Mouse (Mus musculus) hindbrain, embryonic 14.5 days (tissue): ENCODE data around the gene Pdzd7. TPM values are rescaled to one million over a fixed set of nuclear protein-coding genes. Genes with fewer than 3 reads are reported as not detected.

Experiments used
- ATAC-seq: fragments of 200-750 bp; cut with Nextera tagmentation; 2 replicates; pipeline ENCODE4 v1.8.0; 2017; ENCODE audit warnings: moderate number of reproducible peaks, mild to moderate bottlenecking, moderate TSS enrichment, moderate library complexity; ENCODE audit not compliant: low FRiP score
- DNase-seq: peaks from one replicate; pipeline ENCODE4 v3.0.0-alpha.2; 2015; ENCODE audit warnings: low spot score
- H3K27ac ChIP-seq: fragments of 300-500 bp; sonication (generic); 2 replicates; pipeline ENCODE4 v1.5.1; 2014; ENCODE audit warnings: mild to moderate bottlenecking, moderate library complexity
- H3K27me3 ChIP-seq: fragments of 300-500 bp; sonication (generic); 2 replicates; pipeline ENCODE4 v1.6.1; 2014; ENCODE audit warnings: mild to moderate bottlenecking, low read length, mixed read lengths; ENCODE audit not compliant: control insufficient read depth, insufficient read depth
- H3K36me3 ChIP-seq: fragments of 300-500 bp; sonication (generic); replicated peaks from 2 replicates; pipeline ENCODE4 v1.6.1; 2014; ENCODE audit not compliant: control insufficient read depth, insufficient read depth
- H3K4me1 ChIP-seq: fragments of 300-500 bp; sonication (generic); replicated peaks from 2 replicates; pipeline ENCODE4 v1.6.1; 2014; ENCODE audit warnings: antibody characterized with exemption, low read length, mixed read lengths; ENCODE audit not compliant: control insufficient read depth, insufficient read depth
- H3K4me2 ChIP-seq: fragments of 300-500 bp; sonication (generic); replicated peaks from 2 replicates; pipeline ENCODE4 v1.6.1; 2014; ENCODE audit warnings: mild to moderate bottlenecking, moderate library complexity
- H3K4me3 ChIP-seq: fragments of 300-500 bp; sonication (generic); replicated peaks from 2 replicates; pipeline ENCODE4 v1.5.1; 2014; ENCODE audit warnings: mild to moderate bottlenecking, low read length
- H3K9ac ChIP-seq: fragments of 300-500 bp; sonication (generic); 2 replicates; pipeline ENCODE4 v1.6.1; 2014
- H3K9me3 ChIP-seq: fragments of 300-500 bp; sonication (generic); 2 replicates; pipeline ENCODE4 v1.6.1; 2016; ENCODE audit warnings: low read length; ENCODE audit not compliant: control insufficient read depth
- WGBS: fragments of 180-500 bp; shearing (Covaris S2); extraction: QIAGEN DNeasy Blood & Tissue Kit; methylation state at CpG from one replicate; pipeline ENCODE4 v1.1.7; 2014; 5-methylcytosine and 5-hydroxymethylcytosine counted together
- polyA plus RNA-seq: library from polyadenylated mRNA; unstranded; fragments of >200 nt; fragmentation: Nextera tagmentation; extraction: Ambion mirVana; gene quantifications from 2 replicates; pipeline ENCODE4 v1.2.1, GENCODE M21; 2014

Gene Pdzd7
- polyA plus RNA-seq, 1 experiment from 2014 or later, result 2.5 TPM

GRCm38 (mm10) chr19:45063565-45064292 is 18.2 kb upstream of the Pdzd7 start:
- Histone ChIP-seq H3K9ac (peak overlapping the region; percentile 48), H3K27me3 (peaks cover 45% of the 10 kb centered on the region), H3K9me3 (no peaks in the 10 kb centered on the region), H3K27ac (no peak overlapping the region), H3K4me1 (peaks cover 8% of the 10 kb centered on the region), H3K4me2 (peak overlapping the region; percentile 31), H3K4me3 (no peak overlapping the region), H3K36me3 (no peaks in the 10 kb centered on the region)
- DNase-seq (peak; percentile 54), ATAC-seq (peak; percentile 29; the same call in 1 of the 2 replicates)
- 40% methylated on average over 18 of the region's 20 CpGs for WGBS

GRCm38 (mm10) chr19:45058841-45059240 is 13.3 kb upstream of the Pdzd7 start:
- Histone ChIP-seq H3K4me2 (peak overlapping the region; percentile 85), H3K9me3 (no peaks in the 10 kb centered on the region), H3K27ac (peak overlapping the region; percentile 96), H3K27me3 (peaks cover 3% of the 10 kb centered on the region; the same call in 1 of the 2 replicates), H3K36me3 (peaks cover 17% of the 10 kb centered on the region), H3K4me1 (peaks cover 19% of the 10 kb centered on the region), H3K4me3 (peak overlapping the region; percentile 46), H3K9ac (peak overlapping the region; percentile 92)
- ATAC-seq, result no peak
- no peak for DNase-seq
- WGBS, result 1% methylated on average over 14 of the region's 14 CpGs

- peaks cover 22% of the 10 kb centered on the region for H3K36me3 ChIP-seq
- H3K9ac ChIP-seq, result peak overlapping the region; percentile 92
- peak; percentile 93 for ATAC-seq
- WGBS, result under 1% methylated on average over 34 of the region's 34 CpGs
- peak overlapping the region; percentile 46 for H3K4me3 ChIP-seq
- peak; percentile 100 for DNase-seq
- peak overlapping the region; percentile 96 for H3K27ac ChIP-seq
- no peaks in the 10 kb centered on the region for H3K27me3 ChIP-seq
- peak overlapping the region; percentile 85 for H3K4me2 ChIP-seq
- H3K4me1 ChIP-seq, result peaks cover 19% of the 10 kb centered on the region
- H3K9me3 ChIP-seq, result no peaks in the 10 kb centered on the region
These were observed 12.8 kb upstream of the Pdzd7 start for GRCm38 (mm10) chr19:45058113-45058839.

- WGBS, result 51% methylated on average over 7 of the region's 7 CpGs
- H3K4me3 ChIP-seq, result peak overlapping the region; percentile 46
- no peaks in the 10 kb centered on the region for H3K27me3 ChIP-seq
- H3K9me3 ChIP-seq, result no peaks in the 10 kb centered on the region
- H3K4me2 ChIP-seq, result peak overlapping the region; percentile 85
- H3K9ac ChIP-seq, result peak overlapping the region; percentile 92
- ATAC-seq (no peak), DNase-seq (no peak)
- H3K36me3 ChIP-seq, result peaks cover 28% of the 10 kb centered on the region
- peak overlapping the region; percentile 96 for H3K27ac ChIP-seq
- H3K4me1 ChIP-seq, result peaks cover 19% of the 10 kb centered on the region
These were observed 12.2 kb upstream of the Pdzd7 start for GRCm38 (mm10) chr19:45057724-45058112.

GRCm38 (mm10) chr19:45056908-45057698 is 11.6 kb upstream of the Pdzd7 start:
- DNase-seq, result no peak
- peak overlapping the region; percentile 46 for H3K4me3 ChIP-seq

GRCm38 (mm10) chr19:45056364-45056763 is 10.8 kb upstream of the Pdzd7 start:
- DNase-seq (peak; percentile 60), ATAC-seq (no peak)
- H3K27ac ChIP-seq, result peak overlapping the region; percentile 96; the same call in 1 of the 2 replicates
- H3K4me3 ChIP-seq, result no peak overlapping the region
- WGBS, result 35% methylated on average over 4 of the region's 4 CpGs
- H3K9me3 ChIP-seq, result no peaks in the 10 kb centered on the region
- peaks cover 19% of the 10 kb centered on the region for H3K4me1 ChIP-seq
- no peaks in the 10 kb centered on the region for H3K27me3 ChIP-seq
- H3K4me2 ChIP-seq, result no peak overlapping the region
- no peak overlapping the region; the same call in 1 of the 2 replicates for H3K9ac ChIP-seq
- peaks cover 41% of the 10 kb centered on the region for H3K36me3 ChIP-seq

More at GRCm38 (mm10) chr19:45056908-45057698, 11.6 kb upstream of the Pdzd7 start:
- H3K27ac ChIP-seq, result peak overlapping the region; percentile 96
- WGBS, result 81% methylated on average over 7 of the region's 7 CpGs
- peaks cover 34% of the 10 kb centered on the region for H3K36me3 ChIP-seq
- no peak for ATAC-seq
- H3K27me3 ChIP-seq, result no peaks in the 10 kb centered on the region
- H3K9me3 ChIP-seq, result no peaks in the 10 kb centered on the region
- H3K4me1 ChIP-seq, result peaks cover 19% of the 10 kb centered on the region
- peak overlapping the region; percentile 85 for H3K4me2 ChIP-seq
- H3K9ac ChIP-seq, result peak overlapping the region; percentile 92

GRCm38 (mm10) chr19:45054892-45055690 is 9.6 kb upstream of the Pdzd7 start:
- Histone ChIP-seq H3K9me3 (no peaks in the 10 kb centered on the region), H3K4me3 (no peak overlapping the region), H3K27me3 (no peaks in the 10 kb centered on the region), H3K27ac (no peak overlapping the region), H3K36me3 (peaks cover 53% of the 10 kb centered on the region), H3K9ac (no peak overlapping the region), H3K4me2 (no peak overlapping the region), H3K4me1 (peaks cover 19% of the 10 kb centered on the region)
- DNase-seq (no peak), ATAC-seq (no peak)
- 86% methylated on average over 6 of the region's 6 CpGs for WGBS

GRCm38 (mm10) chr19:45053451-45053850 is 7.9 kb upstream of the Pdzd7 start:
- ATAC-seq, result no peak

More at GRCm38 (mm10) chr19:45053451-45053850, 7.9 kb upstream of the Pdzd7 start:
- H3K27ac ChIP-seq, result no peak overlapping the region
- peaks cover 63% of the 10 kb centered on the region for H3K36me3 ChIP-seq
- H3K9ac ChIP-seq, result no peak overlapping the region
- no peak for DNase-seq
- no peaks in the 10 kb centered on the region for H3K27me3 ChIP-seq
- H3K4me3 ChIP-seq, result no peak overlapping the region
- H3K9me3 ChIP-seq, result no peaks in the 10 kb centered on the region
- H3K4me2 ChIP-seq, result no peak overlapping the region
- H3K4me1 ChIP-seq, result peaks cover 29% of the 10 kb centered on the region
- 94% methylated on average over 8 of the region's 8 CpGs for WGBS
